Mouse (Mus musculus) ES-CJ7 (cell line): ENCODE measurements at regions not wholly inside any gene's neighbourhood (a gene's known extent, or its start where the extent isn't known, plus 50 kb on each side); places are given as distances from the start of the nearest gene placed in this dataset.

Source experiments
- DNase-seq: peaks from one replicate; pipeline ENCODE4 v3.0.0; 2011; ENCODE audit warnings: low read depth, low spot score

DNA sequence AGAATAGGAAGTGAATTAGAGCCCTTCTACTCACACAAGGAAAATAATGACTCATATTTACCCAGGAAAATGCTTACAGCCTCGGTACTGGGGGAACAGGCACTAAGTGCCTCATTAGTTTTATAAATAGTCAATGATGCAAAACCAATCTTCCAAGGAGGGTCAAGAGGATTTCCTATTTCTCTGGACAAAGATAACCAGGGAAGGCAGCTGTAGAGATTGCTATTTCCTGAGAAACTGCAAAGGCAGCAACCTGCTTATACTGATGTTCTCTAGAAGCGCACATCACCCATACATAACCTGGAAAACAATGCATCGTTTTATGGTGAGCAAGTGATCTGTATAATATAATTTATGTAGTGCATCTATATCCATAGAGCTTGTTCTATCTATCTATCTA is 201.3 kb upstream of the Sash1 start:
- no peak for DNase-seq

DNA sequence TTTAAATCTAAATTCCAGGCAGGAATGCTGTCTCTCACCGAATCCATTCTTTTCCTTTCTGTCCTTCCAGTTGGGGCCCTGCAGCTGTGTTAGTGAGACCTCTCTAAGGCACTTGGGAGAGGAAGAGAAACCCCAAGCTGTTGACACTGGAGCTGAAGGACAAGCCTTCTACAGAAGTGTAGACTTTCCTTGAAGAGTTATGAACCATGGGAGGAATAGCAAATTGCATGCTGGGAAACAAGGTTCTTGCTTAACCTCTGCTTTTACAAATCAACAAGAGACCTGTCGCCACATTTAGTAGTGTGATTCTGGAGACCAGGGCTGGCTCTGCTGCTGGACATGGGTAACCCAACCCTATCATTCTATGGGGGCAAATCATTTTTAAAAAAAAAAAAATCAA is 200.8 kb upstream of the Sash1 start:
- no peak for DNase-seq

DNA sequence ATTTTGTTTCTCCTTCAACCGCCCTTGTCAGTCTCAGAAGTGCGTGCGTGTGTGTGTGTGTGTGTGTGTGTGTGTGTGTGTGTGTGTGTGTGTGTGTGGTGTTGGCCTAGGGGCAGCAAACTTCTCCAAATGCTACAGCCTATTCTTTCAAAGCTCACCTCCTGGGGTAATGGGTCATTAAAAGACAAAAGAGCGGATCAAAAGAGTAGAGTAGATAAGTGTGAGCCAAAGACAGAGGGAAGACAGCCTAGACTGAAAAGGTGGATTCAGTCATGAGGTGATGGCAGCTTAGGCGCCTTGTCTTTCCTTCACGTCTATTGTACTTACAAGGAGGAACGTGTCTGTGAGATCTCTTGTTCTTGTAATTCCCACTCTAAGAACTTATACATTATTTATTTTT is 199.6 kb upstream of the Sash1 start:
- peak; percentile 96 for DNase-seq

DNA sequence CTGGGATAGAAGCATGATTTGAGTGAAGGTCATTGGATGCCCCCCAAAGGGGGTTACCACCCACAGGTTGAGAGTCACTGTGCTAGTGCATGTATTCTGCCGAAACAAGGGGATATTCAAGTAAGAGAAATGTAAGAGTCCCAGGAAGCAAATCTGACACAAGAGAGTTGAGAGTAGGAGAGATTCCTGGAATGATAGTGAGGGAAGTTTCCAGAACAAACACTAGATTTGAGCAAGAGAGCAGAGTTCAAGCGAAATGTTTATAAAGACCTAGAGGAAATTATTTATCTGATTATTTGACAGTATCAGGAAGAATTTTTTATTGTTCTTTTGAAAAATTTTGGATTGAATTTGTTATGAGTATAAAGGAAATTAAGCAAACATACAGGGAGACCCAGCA is 189.0 kb upstream of the Sash1 start:
- no peak for DNase-seq

DNA sequence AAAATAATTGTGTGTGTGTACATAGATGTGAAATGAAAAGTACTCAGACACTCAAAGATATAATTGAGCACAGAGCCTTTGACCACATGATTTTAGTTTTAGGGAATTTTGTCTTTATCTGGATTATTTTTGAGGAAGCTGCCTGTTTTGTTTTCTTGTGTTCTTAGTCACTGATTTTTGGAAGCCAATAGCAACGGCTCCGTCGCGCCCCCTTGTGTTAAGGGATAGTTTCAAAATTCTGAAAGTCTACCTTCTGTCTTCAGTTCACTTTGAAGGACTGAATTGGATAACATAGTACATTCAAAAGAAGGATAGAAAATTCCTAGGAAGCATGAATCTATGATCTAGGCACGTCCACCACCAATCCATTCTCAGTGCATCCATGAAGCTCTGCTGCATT is 185.8 kb upstream of the Sash1 start:
- peak; percentile 17 for DNase-seq

DNA sequence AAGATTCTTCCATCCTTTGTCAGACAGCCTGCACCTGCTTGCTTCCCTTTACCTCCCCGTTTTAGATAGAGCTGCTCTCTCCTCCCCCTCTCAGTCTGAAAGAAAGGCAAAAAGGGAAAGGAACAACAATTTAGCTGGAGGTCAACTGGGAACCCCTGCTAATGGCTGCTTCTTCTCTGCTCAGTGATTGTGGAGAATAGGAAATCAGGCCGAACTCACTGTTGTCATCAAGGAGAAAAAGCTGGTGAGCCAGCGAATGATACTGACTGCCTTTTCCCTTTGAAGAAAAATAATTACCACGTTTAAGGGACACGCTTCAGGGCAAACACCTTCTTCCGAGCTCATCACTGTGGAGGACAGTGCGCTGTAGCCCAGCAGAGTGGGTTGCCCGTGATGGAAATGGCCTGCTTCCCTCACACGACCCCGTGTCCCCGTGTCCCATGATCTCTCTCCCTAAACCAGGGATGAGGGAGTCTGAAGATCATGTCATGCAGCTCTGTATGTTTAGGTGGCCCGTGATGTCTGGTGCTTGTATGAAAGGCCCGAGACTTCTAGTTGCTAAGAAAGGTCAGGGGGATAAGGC is 183.8 kb upstream of the Sash1 start:
- no peak for DNase-seq

DNA sequence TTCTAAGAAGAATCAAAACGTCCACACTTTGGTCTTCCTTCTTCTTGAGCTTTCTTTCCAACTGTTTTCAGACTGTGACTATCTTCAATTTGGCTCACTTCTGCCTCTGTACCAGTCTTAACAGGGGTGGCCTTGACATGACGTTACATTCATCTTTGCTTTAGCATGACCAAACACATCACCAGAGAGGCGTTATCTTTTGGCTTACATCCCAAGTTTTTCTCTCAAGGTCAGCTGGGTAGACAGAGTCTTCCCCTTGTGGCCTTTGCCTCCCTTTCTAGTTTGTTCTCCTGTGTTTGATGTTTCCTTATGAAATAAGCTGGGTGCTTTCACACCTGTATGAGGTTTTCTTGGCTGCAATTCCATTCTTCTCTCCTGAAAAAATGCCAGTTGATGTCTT is 180.7 kb upstream of the Sash1 start:
- no peak for DNase-seq

DNA sequence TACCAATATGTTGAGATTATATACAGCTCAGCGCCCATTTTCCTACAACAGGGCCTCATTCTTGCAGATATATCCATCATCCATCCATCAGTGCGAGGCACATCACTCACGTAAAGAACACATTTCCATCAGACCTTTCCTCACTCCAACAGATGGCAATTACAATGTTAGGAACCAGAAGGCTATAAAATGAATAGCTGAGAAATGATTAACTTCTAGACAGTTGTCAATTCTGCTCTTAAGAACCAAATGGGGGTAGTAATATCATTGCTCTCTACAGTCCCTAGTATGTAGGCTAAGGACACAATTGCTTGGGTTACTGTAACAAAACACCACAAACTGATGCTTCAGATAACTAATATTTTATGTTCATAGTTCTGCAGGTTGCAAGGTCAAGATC is 176.1 kb upstream of the Sash1 start:
- DNase-seq, result no peak

DNA sequence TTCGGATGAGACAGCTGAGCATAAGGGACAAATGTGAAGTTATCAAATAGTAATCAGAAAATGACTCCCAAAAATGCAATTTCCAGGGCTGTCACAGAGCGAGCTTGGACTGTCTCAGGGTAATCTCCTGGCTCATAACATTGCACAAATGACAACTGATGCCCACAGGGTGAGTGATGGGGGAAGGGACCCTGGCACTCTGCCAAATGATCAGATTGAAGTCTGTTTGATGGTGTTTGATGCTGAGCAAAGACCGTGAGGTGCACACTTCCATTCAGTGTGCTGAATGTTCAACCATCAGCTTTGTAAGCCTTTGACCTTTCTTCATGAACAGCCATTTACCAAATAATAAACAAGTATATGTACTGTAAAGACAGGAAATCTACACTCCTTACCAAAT is 169.4 kb upstream of the Sash1 start:
- DNase-seq, result no peak

DNA sequence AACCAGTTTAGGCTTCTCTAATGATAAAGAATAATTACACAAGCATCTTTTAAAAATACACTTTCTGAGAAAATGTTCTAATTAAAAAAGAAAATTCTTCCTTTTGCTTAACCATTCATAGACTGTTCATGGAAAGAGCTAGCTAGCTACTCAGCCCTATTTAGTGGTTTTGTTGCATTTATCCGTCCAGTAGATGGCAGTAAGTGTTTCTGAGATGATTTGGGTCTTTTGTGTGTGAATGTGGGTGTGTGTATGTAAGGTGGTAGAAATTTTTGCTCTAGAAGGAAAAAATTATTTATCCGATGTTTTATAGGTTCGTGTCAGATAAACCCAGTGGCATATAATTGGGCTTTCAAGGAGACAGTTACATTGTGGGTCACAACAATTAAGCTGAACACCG is 167.5 kb upstream of the Sash1 start:
- DNase-seq, result peak; percentile 14

DNA sequence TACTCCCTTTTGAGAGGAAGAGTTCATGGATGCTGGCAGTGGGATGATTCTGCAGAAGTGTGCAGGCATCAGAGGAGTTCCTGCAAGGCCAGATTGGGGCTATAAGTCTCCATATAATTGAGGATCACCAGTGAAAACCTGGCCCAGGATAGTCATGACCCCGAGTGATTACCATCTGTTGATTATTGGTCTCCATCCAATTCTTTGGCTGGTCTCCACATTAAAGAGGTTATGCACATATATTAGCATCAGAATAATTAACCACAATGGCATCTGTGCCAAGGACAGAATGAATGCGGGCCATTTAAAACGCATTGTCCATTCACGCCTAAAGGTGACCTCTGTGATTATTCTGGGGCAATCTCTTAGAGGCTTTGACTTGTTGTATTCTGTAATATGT is 161.5 kb upstream of the Sash1 start:
- DNase-seq, result no peak

DNA sequence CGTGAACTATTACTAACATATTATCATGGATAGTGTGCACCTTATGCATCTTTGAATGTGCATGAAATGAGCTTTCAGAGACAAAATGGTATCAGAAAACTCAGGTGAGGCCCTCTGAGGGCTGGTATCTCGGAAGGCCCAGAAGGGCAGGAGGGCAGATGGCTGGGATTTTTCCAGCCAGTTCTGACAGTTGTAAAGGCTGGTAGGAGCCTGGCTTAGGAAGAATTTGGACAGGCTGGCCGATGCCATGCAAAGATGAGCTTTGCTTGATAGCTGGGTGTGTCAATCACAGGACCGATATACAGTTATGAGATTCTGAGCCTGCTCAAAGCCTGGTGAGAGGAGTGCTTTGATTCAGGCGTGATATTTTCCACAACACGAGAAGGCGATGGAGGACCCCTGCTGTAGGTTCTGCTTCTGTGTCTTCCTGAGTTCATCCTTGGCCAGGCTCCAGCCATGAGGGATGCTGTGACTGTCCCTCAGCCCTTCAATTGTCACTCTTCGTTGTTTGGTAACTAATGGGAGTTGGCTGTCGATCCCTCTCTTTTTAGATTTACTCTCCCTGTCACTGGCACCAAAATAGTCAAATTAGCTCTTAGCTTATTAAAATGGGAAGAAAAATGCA is 159.0 kb upstream of the Sash1 start:
- DNase-seq, result no peak

DNA sequence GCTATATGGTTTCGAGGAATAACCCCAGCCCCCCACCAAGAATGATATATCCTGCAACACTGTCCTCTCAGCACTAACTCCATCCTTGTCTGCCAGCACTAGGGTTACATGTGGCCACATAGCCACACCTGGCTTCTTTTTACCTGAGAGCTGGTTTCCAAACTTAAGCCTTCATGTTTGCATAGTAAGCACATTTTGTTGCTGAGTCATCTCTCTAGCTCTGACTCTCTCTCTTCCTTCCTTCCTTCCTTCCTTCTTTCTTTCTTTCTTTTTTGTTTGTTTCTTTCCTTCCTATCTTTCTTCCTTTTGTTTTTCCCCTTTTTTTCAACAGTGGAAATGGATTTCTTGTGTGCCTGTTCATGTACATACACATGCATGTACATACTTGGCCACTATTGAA is 157.6 kb upstream of the Sash1 start:
- DNase-seq, result no peak

DNA sequence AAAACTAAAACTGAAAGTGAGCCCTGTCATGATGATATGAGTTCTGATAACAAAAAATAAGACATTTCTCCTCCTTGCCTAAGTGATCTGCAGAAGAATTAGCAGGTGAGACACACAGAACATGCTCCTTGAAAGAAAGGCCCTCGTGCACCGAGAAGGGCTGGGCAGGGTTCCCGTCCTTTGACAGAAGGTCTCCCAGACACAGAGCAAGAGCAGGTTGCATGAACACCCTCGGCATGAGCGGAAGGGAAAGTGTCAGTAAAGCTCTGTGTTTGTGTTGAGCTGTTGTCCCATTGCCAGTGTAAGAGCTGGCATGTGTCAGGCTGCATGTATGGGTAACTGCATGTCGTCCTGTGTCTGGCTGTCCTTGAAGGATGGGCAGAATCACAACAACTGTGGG is 144.6 kb upstream of the Sash1 start:
- no peak for DNase-seq

DNA sequence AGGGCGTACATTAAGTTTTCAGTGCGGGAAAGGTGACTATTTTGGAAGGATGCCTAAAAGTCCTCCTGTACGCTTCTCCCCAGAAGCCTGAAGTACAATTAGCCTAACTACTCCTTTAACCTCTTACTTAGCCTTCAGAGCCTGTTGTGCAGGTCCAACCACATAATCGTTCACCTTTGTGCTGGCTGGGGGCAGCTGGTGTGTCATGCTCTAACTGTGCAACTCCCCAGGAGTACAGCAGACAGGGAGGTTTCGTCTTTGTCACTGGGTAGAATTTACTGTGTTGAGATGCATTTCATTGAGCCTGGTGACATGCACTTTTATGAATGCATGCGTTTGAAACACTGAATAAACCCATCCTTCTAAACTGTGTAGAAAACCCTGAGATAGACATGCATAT is 143.6 kb upstream of the Sash1 start:
- no peak for DNase-seq

DNA sequence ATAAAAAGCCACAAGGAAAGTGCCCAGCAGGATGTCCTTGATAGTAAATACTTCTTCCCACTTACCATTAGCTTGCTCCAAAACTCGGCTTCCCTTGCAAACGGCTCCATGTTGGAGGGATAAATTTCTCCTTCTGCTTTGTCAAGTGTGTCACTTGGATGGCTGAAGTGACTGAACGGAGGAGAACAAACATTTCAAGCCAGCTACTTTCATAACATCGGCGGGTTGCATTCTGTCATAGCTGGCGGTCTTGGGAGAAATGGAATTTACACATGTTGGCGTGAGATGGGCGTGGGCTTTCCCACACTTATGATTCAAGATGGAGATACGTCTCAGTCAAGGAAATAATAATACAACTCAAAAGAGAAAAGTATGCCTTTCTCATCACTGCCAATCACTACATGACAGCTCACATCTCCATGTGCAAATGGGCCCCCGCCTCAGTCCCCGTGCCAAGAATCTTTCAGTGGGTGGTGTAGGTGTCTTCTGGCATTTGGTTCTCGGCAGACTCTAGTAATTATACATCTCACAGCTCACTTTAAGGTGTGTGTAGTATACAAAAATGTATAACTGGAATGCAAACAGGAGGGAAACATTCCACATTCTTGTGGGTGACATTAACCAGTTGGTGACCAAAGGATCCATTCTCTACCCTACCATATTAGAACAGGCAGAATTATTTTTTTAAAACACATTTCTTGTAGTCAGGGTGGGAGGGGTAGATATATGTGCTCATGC is 141.4 kb upstream of the Sash1 start:
- no peak for DNase-seq

DNA sequence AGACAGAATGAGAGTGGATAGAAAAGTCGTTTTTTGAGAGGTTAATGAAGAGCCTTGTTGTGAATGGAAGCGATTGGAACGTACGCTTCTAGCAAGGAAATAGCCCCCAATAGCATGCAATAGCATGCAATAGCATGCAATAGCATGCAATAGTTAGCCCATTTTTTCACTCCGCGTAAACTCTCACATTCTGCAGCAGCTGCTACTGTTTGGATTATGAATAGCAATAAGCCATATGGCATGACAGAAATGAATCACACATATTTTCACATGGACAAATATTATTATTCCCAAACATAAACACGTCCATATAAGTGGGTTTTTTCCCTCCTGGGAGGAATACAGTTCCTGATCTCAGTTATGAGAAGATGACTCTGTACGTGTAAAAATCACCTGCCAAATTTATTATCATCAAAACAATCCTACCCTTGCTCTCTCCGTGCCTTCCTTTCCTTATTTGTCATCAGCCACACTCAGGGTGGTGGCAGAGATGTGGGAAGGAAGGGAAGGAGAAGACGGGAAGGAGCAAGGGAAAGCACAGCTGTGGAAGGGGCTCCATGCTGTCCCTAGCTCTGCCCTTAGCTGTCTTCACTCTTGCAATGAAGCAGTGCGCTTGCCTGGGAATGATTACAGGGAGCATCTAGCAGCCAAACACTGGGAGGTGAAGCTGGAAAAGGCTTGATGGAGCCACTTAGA is 129.1 kb upstream of the Sash1 start:
- DNase-seq, result no peak

DNA sequence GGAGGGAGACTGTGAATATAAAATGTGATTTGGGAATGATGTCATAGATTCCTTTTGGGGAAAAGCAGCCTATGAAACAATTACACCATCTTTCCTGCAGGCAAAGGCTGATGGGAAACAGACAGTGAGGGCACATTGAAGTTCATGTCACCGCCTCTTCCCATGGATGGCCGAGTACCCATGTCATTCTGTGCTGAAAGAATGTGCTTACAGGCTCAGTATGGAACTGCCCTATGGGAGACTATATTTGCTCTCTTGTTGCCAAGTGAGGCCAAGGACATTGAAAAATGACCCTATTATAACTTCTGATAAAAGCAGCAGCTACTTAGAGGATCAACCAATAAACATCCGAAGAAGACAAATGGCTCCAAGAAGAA is 127.7 kb upstream of the Sash1 start:
- no peak for DNase-seq

DNA sequence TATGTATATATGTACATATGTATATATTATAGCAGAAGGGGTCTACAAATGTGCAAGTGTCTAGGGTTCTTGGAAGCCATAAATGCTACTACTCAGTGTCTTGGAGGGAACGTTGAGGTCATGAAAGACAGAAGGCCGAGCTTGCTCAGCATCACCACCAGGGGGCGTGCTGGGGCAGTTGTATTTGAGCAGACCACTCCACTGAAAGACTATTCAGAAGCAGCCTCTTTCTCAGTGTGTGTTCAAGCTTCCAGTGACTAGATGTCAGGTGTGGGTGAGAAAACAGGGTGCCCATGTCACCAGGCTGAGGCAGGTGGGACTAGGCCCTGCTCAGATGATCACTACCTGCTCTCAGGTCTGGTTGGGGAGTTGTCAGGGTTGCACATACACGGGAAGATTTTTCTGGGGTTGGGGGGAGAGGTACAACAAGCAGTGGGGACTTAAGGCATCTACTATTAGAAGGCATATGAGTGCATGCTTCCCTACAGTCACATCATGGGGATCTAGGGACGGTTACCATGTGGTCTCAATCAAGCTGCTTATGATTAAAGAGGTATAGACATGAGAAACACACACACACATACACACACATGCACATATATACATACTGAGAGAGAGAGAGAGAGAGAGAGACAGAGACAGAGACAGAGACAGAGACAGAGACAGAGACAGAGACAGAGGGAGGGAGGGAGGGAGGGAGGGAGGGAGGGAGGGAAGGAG is 127.1 kb upstream of the Sash1 start:
- DNase-seq, result peak; percentile 66

DNA sequence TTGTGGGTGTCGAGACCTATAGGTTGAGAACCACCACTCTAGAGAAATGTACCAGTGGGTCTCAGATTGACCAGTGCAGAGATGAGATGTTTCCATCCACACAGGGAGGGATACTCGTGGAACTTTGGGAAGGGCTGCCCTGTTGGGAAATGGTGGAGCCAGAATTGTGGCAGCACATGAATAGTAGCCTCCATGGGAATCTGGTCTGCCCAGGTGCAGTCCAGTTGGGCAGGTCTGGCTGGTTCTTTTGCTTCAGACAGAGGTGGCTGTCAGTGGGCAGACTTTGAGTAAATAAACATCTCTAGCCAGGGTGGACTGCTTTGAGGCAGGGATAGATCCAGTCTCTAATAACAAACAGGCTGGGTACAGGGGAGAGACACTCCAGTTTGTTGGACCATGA is 126.0 kb upstream of the Sash1 start:
- DNase-seq, result no peak

DNA sequence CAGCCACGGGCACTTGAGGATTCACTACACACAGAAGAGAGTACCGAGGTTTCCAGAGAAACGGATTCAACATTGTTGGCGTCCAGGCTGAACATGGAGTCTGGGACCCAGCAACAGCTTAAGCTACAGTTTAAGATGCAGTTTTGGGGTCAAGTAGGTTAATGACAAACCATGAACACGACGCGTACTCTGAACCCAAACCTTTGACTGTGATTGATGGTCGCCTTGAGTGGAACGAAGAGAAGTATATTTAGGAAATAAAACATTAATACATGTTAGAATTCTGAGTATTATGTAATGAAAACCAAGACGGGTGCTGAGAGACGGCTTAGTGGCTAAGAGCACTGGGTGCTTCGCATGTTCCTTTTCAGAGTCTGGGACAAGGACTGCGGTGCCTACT is 124.3 kb upstream of the Sash1 start:
- DNase-seq, result no peak
